Mouse (Mus musculus): ENCODE data around the gene Gm43738. TPM values are rescaled to one million over a fixed set of nuclear protein-coding genes. Genes with fewer than 3 reads are reported as not detected.

Gene Gm43738
- total RNA-seq, 1 experiment from 2014 or later, result not detected

DNA sequence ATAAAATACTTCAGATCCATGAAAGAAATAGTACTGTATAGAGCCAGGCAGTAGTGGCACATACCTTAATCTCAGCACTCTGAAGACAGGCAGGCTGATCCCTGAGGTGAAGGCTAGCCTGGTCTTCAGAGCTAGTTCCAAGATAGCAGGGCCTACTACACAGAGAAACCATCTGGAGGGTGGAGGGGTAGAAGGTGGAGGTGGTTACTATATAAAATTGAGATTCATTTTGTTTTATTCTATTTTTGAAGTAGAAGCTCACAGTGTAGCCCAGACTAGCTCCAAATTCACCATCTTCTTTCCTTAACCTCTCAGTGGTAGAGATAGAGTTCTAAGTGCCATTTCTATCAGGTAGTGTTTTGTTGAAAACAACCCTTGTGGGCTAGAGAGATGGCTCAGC lies 33.6 kb downstream of the Gm43738 start:
- ATAC-seq (replicated peaks; ENCODE audit: insufficient number of reproducible peaks, low FRiP score, low TSS enrichment, poor library complexity, severe bottlenecking), result no peak

DNA sequence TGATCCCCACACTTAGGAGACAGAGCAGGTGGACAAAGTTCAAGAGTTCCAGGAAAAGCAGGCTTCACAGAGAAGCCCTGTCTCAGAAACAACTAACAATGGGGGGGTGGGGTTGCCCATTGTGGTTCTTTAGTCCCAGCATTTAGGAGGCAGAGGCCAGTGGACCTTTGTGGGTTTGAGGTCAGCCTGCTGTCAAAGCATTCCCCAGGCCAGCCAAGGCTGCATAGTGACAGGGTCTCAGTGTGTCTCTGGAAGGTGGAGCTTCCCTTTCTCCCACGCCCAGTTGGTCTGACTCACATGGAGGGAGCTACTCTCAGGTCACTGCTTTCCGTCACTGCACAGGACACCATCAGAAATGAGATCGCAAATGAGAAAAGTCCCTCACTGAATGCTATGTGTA lies 39.2 kb downstream of the Gm43738 start:
- no peak for ATAC-seq (replicated peaks; ENCODE audit: insufficient number of reproducible peaks, low FRiP score, low TSS enrichment, poor library complexity, severe bottlenecking)

DNA sequence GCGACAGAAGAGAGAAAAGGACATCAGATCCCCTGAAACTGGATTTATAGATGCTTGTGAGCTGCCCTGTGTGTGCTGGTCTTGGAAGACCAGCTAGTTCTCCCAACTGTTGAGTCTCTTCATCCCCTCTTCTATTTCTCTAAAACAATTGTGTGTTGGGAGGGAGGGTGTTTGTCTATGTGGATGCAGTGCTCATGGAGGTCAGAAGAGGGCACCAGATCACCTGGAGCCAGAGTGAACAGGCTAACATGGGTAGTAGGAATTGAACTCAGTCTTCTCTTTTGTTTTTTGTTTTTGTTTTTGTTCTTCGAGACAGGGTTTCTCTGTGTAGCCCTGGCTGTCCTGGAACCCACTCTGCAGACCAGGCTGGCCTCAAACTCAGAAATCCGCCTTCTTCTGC lies 42.1 kb downstream of the Gm43738 start:
- no peak for ATAC-seq (replicated peaks; ENCODE audit: insufficient number of reproducible peaks, low FRiP score, low TSS enrichment, poor library complexity, severe bottlenecking)

DNA sequence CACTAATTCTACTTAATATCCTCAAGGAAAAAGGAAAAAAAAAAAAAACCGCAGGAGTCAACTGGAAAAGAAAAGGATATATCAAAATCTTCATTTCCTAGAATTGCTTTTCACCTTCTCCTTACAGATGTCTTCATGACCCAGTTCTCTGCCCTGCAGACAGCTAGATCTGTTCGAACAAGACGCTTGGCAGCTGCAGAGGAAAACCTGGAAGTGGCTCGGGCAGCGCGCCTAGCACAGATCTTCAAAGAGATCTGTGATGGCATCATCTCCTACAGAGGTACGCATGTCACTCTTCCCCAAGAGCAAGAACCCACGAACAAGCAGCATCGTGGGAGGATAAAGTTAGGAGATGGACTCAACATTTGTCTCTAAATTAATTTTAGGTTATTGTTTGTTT lies 42.5 kb downstream of the Gm43738 start:
- no peak for ATAC-seq (replicated peaks; ENCODE audit: insufficient number of reproducible peaks, low FRiP score, low TSS enrichment, poor library complexity, severe bottlenecking)

DNA sequence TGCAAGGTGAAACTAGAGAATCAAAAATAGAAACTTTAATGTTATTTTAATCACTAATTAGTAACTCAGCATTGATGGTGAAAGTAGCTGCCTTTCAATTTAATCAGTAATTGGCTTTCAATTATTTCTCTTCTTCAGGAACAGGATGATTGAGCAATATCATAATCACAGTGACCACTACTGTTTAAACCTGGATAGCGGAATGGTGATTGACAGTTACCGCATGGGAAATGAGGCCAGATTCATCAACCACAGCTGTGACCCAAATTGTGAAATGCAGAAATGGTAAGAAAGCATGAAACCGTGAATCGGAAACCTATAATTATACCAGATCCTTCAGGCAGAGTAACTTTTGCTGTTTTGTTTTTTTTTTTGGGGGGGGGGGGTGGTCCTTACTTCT lies 57.5 kb downstream of the Gm43738 start:
- ATAC-seq (replicated peaks; ENCODE audit: insufficient number of reproducible peaks, low FRiP score, low TSS enrichment, poor library complexity, severe bottlenecking), result no peak

Other genes with a start within 250 kb of the Gm43738 start
- 8.1 to 11.7 TPM (median 11.6 TPM) in 3 replicates for gene Msto1, start 187.1 kb downstream of the Gm43738 start, total RNA-seq (2017)
- 40.6 to 78.1 TPM (median 41.7 TPM) in 3 replicates for gene Ash1l, start 150.5 kb downstream of the Gm43738 start, total RNA-seq (2017)
- 38.3 to 58.2 TPM (median 53.2 TPM) in 3 replicates for gene Dap3, start 149.9 kb downstream of the Gm43738 start, total RNA-seq (2017)
- gene Rusc1, start 7.8 kb downstream of the Gm43738 start, total RNA-seq (2017), result 15.7 to 30.9 TPM (median 22.4 TPM) in 3 replicates
- 37.2 to 55.7 TPM (median 39.0 TPM) in 3 replicates for gene Fdps, start 860 bp upstream of the Gm43738 start, total RNA-seq (2017)
- not detected in 3 replicates for gene Pklr, start 35.0 kb upstream of the Gm43738 start, total RNA-seq (2017)
- not detected in 3 replicates for gene Hcn3, start 59.1 kb upstream of the Gm43738 start, total RNA-seq (2017)
- 81.2 to 140 TPM (median 118 TPM) in 3 replicates for gene Clk2, start 63.7 kb upstream of the Gm43738 start, total RNA-seq (2017)
- gene Scamp3, start 76.4 kb upstream of the Gm43738 start, total RNA-seq (2017), result 23.2 to 55.0 TPM (median 23.6 TPM) in 3 replicates
- gene Fam189b, start 82.0 kb upstream of the Gm43738 start, total RNA-seq (2017), result 4.9 to 45.4 TPM (median 15.8 TPM) in 3 replicates
- 71.9 to 84.9 TPM (median 81.9 TPM) in 3 replicates for gene Gba, start 101.8 kb upstream of the Gm43738 start, total RNA-seq (2017)
- 0.95 to 2.3 TPM (median 1.8 TPM) in 3 replicates for gene Thbs3, start 114.1 kb upstream of the Gm43738 start, total RNA-seq (2017)
- gene Mtx1, start 126.0 kb upstream of the Gm43738 start, total RNA-seq (2017), result 42.5 to 61.0 TPM (median 58.7 TPM) in 3 replicates
- 0.85 to 2.2 TPM (median 0.86 TPM) in 3 replicates for gene Muc1, start 128.0 kb upstream of the Gm43738 start, total RNA-seq (2017)
- 53.3 to 77.9 TPM (median 61.9 TPM) in 3 replicates for gene Krtcap2, start 144.9 kb upstream of the Gm43738 start, total RNA-seq (2017)
- 0.53 to 2.3 TPM in 2 of 3 replicates, not detected in the other for gene Trim46, start 145.2 kb upstream of the Gm43738 start, total RNA-seq (2017)
- 67.3 to 102 TPM (median 83.1 TPM) in 3 replicates for gene Dpm3, start 158.3 kb upstream of the Gm43738 start, total RNA-seq (2017)
- 58.3 to 94.6 TPM (median 67.9 TPM) in 3 replicates for gene Slc50a1, start 169.5 kb upstream of the Gm43738 start, total RNA-seq (2017)
- gene Efna1, start 180.0 kb upstream of the Gm43738 start, total RNA-seq (2017), result 0.38 to 0.39 TPM in 2 of 3 replicates, not detected in the other
- gene Efna3, start 221.9 kb upstream of the Gm43738 start, total RNA-seq (2017), result not detected in 3 replicates
- not detected in 3 replicates for gene Efna4, start 236.9 kb upstream of the Gm43738 start, total RNA-seq (2017)
- 23.1 to 49.7 TPM (median 33.0 TPM) in 3 replicates for gene Adam15, start 248.9 kb upstream of the Gm43738 start, total RNA-seq (2017)

Data from monocyte, adult 5-6 weeks (primary cell).